Mouse (Mus musculus) left cerebral cortex, postnatal 10 days (tissue): ENCODE data around the gene Cd300ld. TPM values are rescaled to one million over a fixed set of nuclear protein-coding genes. Genes with fewer than 3 reads are reported as not detected.
"Not testable (repeated sequence)": the region's sequence is repeated elsewhere in the genome, so short reads cannot be mapped to it uniquely, and the experiment has no call there.

Experiments
- DNase-seq, 2 experiments: peaks; one replicate each; pipeline ENCODE4 v3.0.0; 2021 to 2022; ENCODE audit warnings: low spot score in 2 of 2, mixed read lengths in 1 of 2; ENCODE audit errors: extremely low spot score in 1 of 2
- intact Hi-C: fragments of 180-260 bp; cut with DNase I; formaldehyde crosslinking; loops from one replicate; pipeline ENCODE4 v1.15.1; 2025
- total RNA-seq, 2 experiments: library from RNA; stranded (reverse); gene quantifications; 2 replicates each; pipeline ENCODE4 v1.2.3; 2021

Cd300ld gene
- total RNA-seq, result under 1 TPM in 1 of 2 experiments, not detected in 1; 0.16 TPM

- intact Hi-C loops, result no loop called here
- no peak for DNase-seq
Observed at GRCm38 (mm10) chr11:114989793-114990192, at the start of gene Cd300ld. Gene Cd300ld (minus strand): TSS chr11:114989922.

GRCm38 (mm10) chr11:115037669-115038068 is 47.9 kb upstream of the Cd300ld start, which contains the start of gene Cd300ld5:
Gene Cd300ld5 (minus strand): TSS chr11:115037769.
- DNase-seq, intact Hi-C loops: not testable (repeated sequence)

- DNase-seq, intact Hi-C loops: not testable (repeated sequence)
Observed at GRCm38 (mm10) chr11:115026912-115027311, 37.2 kb upstream of the Cd300ld start, which contains the start of gene Cd300ld4. Gene Cd300ld4 (minus strand): TSS chr11:115027012.

- intact Hi-C loops, DNase-seq: not testable (repeated sequence)
Observed at GRCm38 (mm10) chr11:115016093-115016492, 26.4 kb upstream of the Cd300ld start, which contains the start of gene Cd300ld2. Gene Cd300ld2 (minus strand): TSS chr11:115016193.

- intact Hi-C loops, result loop anchor here (5.0 kb wide), 1 partner anchor 37 kb away; the partner anchor contains the start of gene Cd300c
- DNase-seq, result no peak
Observed at GRCm38 (mm10) chr11:115004070-115004469, 14.3 kb upstream of the Cd300ld start.

GRCm38 (mm10) chr11:115001474-115002040 is 11.8 kb upstream of the Cd300ld start, which contains the start of gene Cd300c2:
Gene Cd300c2 (minus strand): TSS chr11:115001880.
- DNase-seq, result no peak
- intact Hi-C loops, result loop anchor here (5.0 kb wide), 1 partner anchor 34 kb away; the partner anchor contains the start of gene Cd300c

- intact Hi-C loops, result no loop called here
- DNase-seq, result no peak
Observed at GRCm38 (mm10) chr11:114981866-114982265, 7.9 kb downstream of the Cd300ld start.

GRCm38 (mm10) chr11:114972726-114973125 is 17.0 kb downstream of the Cd300ld start:
- no peak for DNase-seq
- intact Hi-C loops, result no loop called here

GRCm38 (mm10) chr11:114968752-114969207 is 20.9 kb downstream of the Cd300ld start, which contains the start of gene Cd300c:
Gene Cd300c (minus strand): TSS chr11:114969157.
- peak in 1 of 2 experiments; percentile 2 for DNase-seq
- intact Hi-C loops, result loop anchor here (5.0 kb wide), 1 partner anchor 34 kb away; the partner anchor contains the start of gene Cd300c2

- no peak for DNase-seq
- intact Hi-C loops, result loop anchor here (5.0 kb wide), 1 partner anchor 37 kb away; the partner anchor contains the start of gene Cd300c2
Observed at GRCm38 (mm10) chr11:114965182-114965828, 24.4 kb downstream of the Cd300ld start.

GRCm38 (mm10) chr11:114960369-114960768 is 29.4 kb downstream of the Cd300ld start:
- intact Hi-C loops, result no loop called here
- no peak for DNase-seq

GRCm38 (mm10) chr11:114934144-114934543 is 55.6 kb downstream of the Cd300ld start, which contains the start of gene Cd300lb:
Gene Cd300lb (minus strand): TSS chr11:114934386.
- intact Hi-C loops, result no loop called here
- no peak for DNase-seq

- intact Hi-C loops, result no loop called here
- DNase-seq, result no peak
Observed at GRCm38 (mm10) chr11:114933591-114933990, 56.1 kb downstream of the Cd300ld start.

Other genes with a start within 250 kb of the Cd300ld start
- gene Kif19a, start 224.5 kb downstream of the Cd300ld start, total RNA-seq, result 1 to 10 TPM; 4.0 to 8.7 TPM
- gene Btbd17, start 194.0 kb downstream of the Cd300ld start, total RNA-seq, result 10 to 100 TPM; 22.6 to 26.4 TPM
- not detected for gene Gpr142, start 191.0 kb downstream of the Cd300ld start, total RNA-seq
- gene Gprc5c, start 138.8 kb downstream of the Cd300ld start, total RNA-seq, result 1 to 10 TPM; 4.1 to 4.4 TPM
- gene Cd300a, start 99.9 kb downstream of the Cd300ld start, total RNA-seq, result under 1 TPM; 0.43 to 0.58 TPM
- not detected for gene Cd300lb, start 55.5 kb downstream of the Cd300ld start, total RNA-seq
- gene Cd300c, start 20.8 kb downstream of the Cd300ld start, total RNA-seq, result not detected
- 1 to 10 TPM; 2.9 to 3.2 TPM for gene Cd300c2, start 12.0 kb upstream of the Cd300ld start, total RNA-seq
- gene Cd300ld2, start 26.3 kb upstream of the Cd300ld start, total RNA-seq, result not detected
- gene Cd300ld4, start 37.1 kb upstream of the Cd300ld start, total RNA-seq, result under 1 TPM in 1 of 2 experiments, not detected in 1; 0.66 TPM
- not detected for gene Cd300ld5, start 47.8 kb upstream of the Cd300ld start, total RNA-seq
- not detected for gene Cd300ld3, start 58.5 kb upstream of the Cd300ld start, total RNA-seq
- not detected for gene Cd300e, start 72.3 kb upstream of the Cd300ld start, total RNA-seq
- gene Rab37, start 101.5 kb upstream of the Cd300ld start, total RNA-seq, result under 1 TPM; 0.39 to 0.51 TPM
- under 1 TPM; 0.28 to 0.90 TPM for gene Cd300lf, start 144.1 kb upstream of the Cd300ld start, total RNA-seq
- gene Slc9a3r1, start 173.4 kb upstream of the Cd300ld start, total RNA-seq, result 10 to 100 TPM; 53.7 to 56.0 TPM
- 10 to 100 TPM; 19.9 to 20.3 TPM for gene Tmem104, start 197.6 kb upstream of the Cd300ld start, total RNA-seq
- gene Nat9, start 197.9 kb upstream of the Cd300ld start, total RNA-seq, result 10 to 100 TPM; 14.5 to 16.6 TPM